Mouse (Mus musculus) embryo, embryonic 11.5 days (tissue): ENCODE results near the gene 7420426K07Rik.

Source experiments
- DNase-seq: peaks from one replicate; pipeline ENCODE4 v3.0.0-alpha.2; 2012; ENCODE audit warnings: low read depth, low spot score

Gene 7420426K07Rik

GRCm38 (mm10) chr9:98902819-98903218 lies at the start of gene 7420426K07Rik:
7420426K07Rik (plus strand) TSS chr9:98903119.
- no peak for DNase-seq

GRCm38 (mm10) chr9:98856210-98856609 lies 46.7 kb upstream of the 7420426K07Rik start, which contains the start of gene Prr23a2:
Prr23a2 (plus strand) TSS chr9:98856494.
- DNase-seq, result no peak

- no peak for DNase-seq
Observed at GRCm38 (mm10) chr9:98863463-98863862, 39.5 kb upstream of the 7420426K07Rik start.

GRCm38 (mm10) chr9:98864571-98864970 lies 38.3 kb upstream of the 7420426K07Rik start, which contains the start of gene Prr23a3:
Prr23a3 (plus strand) TSS chr9:98864767.
- no peak for DNase-seq

- DNase-seq, result no peak
Observed at GRCm38 (mm10) chr9:98901486-98901885, 1.4 kb upstream of the 7420426K07Rik start.

GRCm38 (mm10) chr9:98920629-98921523 lies 18.0 kb downstream of the 7420426K07Rik start:
- DNase-seq, result no peak

GRCm38 (mm10) chr9:98923119-98923518 lies 20.2 kb downstream of the 7420426K07Rik start:
- DNase-seq, result no peak

- DNase-seq, result no peak
Observed at GRCm38 (mm10) chr9:98924183-98924582, 21.3 kb downstream of the 7420426K07Rik start.

- DNase-seq, result no peak
Observed at GRCm38 (mm10) chr9:98929496-98929895, 26.6 kb downstream of the 7420426K07Rik start.

GRCm38 (mm10) chr9:98932931-98933330 lies 30.0 kb downstream of the 7420426K07Rik start:
- DNase-seq, result no peak

- DNase-seq, result no peak
Observed at GRCm38 (mm10) chr9:98935190-98935909, 32.4 kb downstream of the 7420426K07Rik start.

- DNase-seq, result no peak
Observed at GRCm38 (mm10) chr9:98939290-98939689, 36.4 kb downstream of the 7420426K07Rik start.

- no peak for DNase-seq
Observed at GRCm38 (mm10) chr9:98952171-98953050, 49.5 kb downstream of the 7420426K07Rik start.

- DNase-seq, result no peak
Observed at GRCm38 (mm10) chr9:98953291-98953690, 50.4 kb downstream of the 7420426K07Rik start.

GRCm38 (mm10) chr9:98953830-98954229 lies 50.9 kb downstream of the 7420426K07Rik start:
- no peak for DNase-seq
